Mouse (Mus musculus): ENCODE data around the gene Rufy4. TPM values are rescaled to one million over a fixed set of nuclear protein-coding genes. Genes with fewer than 3 reads are reported as not detected.

Gene Rufy4
- polyA plus RNA-seq, 1 experiment = not detected

DNA sequence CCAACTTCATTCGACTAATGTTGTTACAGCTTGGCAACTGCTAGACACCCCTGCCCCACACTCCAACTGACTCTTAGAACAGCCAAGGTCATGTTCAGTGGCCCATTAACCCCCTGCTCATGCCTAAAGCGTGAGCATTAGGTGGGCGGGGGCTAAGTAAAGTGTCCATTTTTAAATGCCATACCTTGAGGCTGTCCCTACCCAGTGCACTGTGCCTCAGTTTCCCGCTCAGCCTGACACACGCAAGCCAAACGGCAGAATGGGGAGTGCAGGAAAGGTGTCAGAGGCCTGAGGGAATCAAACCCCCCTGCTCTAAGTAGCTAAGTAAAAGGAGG, 13.7 kb upstream of the Rufy4 start:
- no peaks in the 10 kb centered on the region for H3K9me3 ChIP-seq (ENCODE audit: control insufficient read depth, low read length)
- TF ChIP-seq TAL1 (IDR thresholded peaks at IDR 0.05; ENCODE audit: low read length) (no peak), GATA1 (IDR thresholded peaks at IDR 0.05; ENCODE audit: low read length) (no peak)
- H3K4me3 ChIP-seq (replicated peaks) = no peak overlapping the region
- H3K27me3 ChIP-seq (ENCODE audit: control insufficient read depth) = 0 out of 2 replicates have a peak, but pooled peaks cover 2% of the 10 kb centered on the region
- H3K4me1 ChIP-seq (ENCODE audit: control insufficient read depth) = no peaks in the 10 kb centered on the region; the same call in 1 of the 2 replicates
- H3K36me3 ChIP-seq (ENCODE audit: control insufficient read depth) = no peaks in the 10 kb centered on the region

DNA sequence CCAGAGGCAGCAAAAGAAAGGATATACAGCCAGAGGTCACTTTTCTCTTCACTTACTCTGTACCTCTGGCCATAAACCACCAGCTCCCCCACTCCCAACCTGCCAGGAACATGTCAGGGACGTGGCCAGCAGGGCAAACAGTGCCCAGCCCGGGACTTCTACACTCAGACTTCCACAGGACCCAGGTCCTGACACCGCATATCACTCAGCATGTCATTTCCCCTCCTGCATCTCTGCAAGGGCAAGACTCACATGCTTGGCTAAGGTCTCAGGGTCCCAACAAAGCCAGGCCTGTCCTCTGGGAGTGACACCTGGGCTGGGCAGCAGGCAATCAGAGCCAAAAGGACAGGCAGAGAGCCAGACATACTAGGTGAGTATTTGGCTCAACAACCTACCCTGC, 12.3 kb upstream of the Rufy4 start:
- Histone ChIP-seq H3K4me1 (ENCODE audit: control insufficient read depth) (no peaks in the 10 kb centered on the region; the same call in 1 of the 2 replicates), H3K27me3 (ENCODE audit: control insufficient read depth) (peaks cover 2% of the 10 kb centered on the region; the same call in 1 of the 2 replicates), H3K4me3 (replicated peaks) (no peak overlapping the region), H3K36me3 (ENCODE audit: control insufficient read depth) (no peaks in the 10 kb centered on the region), H3K9me3 (ENCODE audit: control insufficient read depth, low read length) (no peaks in the 10 kb centered on the region)
- no peak for TF ChIP-seq TAL1 (IDR thresholded peaks at IDR 0.05; ENCODE audit: low read length)
- no peak for TF ChIP-seq GATA1 (IDR thresholded peaks at IDR 0.05; ENCODE audit: low read length)

DNA sequence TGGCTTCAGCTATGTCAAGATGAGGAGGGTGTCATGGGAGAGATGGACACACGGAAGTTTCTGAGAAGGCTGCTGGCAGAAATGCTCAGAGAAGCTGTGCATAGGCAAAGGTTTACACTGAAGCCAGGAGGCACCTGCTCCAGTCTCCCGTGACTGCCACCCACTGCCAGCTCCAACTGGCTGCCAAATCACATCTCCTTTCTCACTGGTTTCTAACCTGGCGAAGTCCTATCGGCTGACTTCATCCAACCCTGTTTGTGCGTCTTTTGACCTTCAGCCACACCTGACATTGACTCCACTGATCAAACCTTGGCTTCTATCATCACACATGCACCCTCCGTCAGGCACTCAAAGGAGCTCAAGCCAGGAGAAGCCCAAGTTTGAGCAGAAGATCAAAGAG, 7.5 kb upstream of the Rufy4 start:
- H3K9me3 ChIP-seq (ENCODE audit: control insufficient read depth, low read length) = no peaks in the 10 kb centered on the region
- H3K4me1 ChIP-seq (ENCODE audit: control insufficient read depth) = no peaks in the 10 kb centered on the region; the same call in 1 of the 2 replicates
- H3K4me3 ChIP-seq (replicated peaks) = no peak overlapping the region
- no peaks in the 10 kb centered on the region for H3K36me3 ChIP-seq (ENCODE audit: control insufficient read depth)
- peaks cover 32% of the 10 kb centered on the region for H3K27me3 ChIP-seq (ENCODE audit: control insufficient read depth)
- no peak for TF ChIP-seq TAL1 (IDR thresholded peaks at IDR 0.05; ENCODE audit: low read length)
- TF ChIP-seq GATA1 (IDR thresholded peaks at IDR 0.05; ENCODE audit: low read length) = no peak

- H3K27me3 ChIP-seq (ENCODE audit: control insufficient read depth) = peaks cover 42% of the 10 kb centered on the region
- no peak for TF ChIP-seq GATA1 (IDR thresholded peaks at IDR 0.05; ENCODE audit: low read length)
- no peak for TF ChIP-seq TAL1 (IDR thresholded peaks at IDR 0.05; ENCODE audit: low read length)
- peaks cover 2% of the 10 kb centered on the region; the same call in 1 of the 2 replicates for H3K4me1 ChIP-seq (ENCODE audit: control insufficient read depth)
- H3K36me3 ChIP-seq (ENCODE audit: control insufficient read depth) = no peaks in the 10 kb centered on the region
- H3K9me3 ChIP-seq (ENCODE audit: control insufficient read depth, low read length) = no peaks in the 10 kb centered on the region
- no peak overlapping the region for H3K4me3 ChIP-seq (replicated peaks)
These were observed 6.2 kb upstream of the Rufy4 start for GRCm38 (mm10) chr1:74119115-74119514.

DNA sequence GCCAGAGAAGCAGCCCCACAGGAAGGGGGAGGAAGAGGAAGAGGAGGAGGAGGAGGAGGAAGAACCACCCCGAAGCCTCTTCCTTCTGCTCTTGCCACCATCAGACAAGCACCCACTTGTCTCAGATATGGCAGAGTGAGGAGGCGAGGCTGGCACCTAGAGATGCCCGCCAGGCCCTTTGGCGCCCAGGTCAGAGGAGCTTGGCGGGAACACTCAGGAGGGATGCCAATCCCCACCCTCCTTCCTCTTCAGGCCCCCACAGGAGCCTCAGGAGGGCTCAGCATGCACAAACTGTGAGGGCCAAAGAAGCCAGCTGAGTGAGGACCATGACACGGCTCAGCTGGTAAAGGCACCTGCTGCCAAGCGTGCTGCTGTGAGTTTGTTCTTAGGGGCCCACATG, 4.2 kb upstream of the Rufy4 start:
- peaks cover 10% of the 10 kb centered on the region for H3K4me1 ChIP-seq (ENCODE audit: control insufficient read depth)
- TF ChIP-seq TAL1 (IDR thresholded peaks at IDR 0.05; ENCODE audit: low read length) (no peak), GATA1 (IDR thresholded peaks at IDR 0.05; ENCODE audit: low read length) (no peak)
- no peaks in the 10 kb centered on the region for H3K36me3 ChIP-seq (ENCODE audit: control insufficient read depth)
- H3K9me3 ChIP-seq (ENCODE audit: control insufficient read depth, low read length) = no peaks in the 10 kb centered on the region
- peaks cover 61% of the 10 kb centered on the region for H3K27me3 ChIP-seq (ENCODE audit: control insufficient read depth)
- no peak overlapping the region for H3K4me3 ChIP-seq (replicated peaks)

DNA sequence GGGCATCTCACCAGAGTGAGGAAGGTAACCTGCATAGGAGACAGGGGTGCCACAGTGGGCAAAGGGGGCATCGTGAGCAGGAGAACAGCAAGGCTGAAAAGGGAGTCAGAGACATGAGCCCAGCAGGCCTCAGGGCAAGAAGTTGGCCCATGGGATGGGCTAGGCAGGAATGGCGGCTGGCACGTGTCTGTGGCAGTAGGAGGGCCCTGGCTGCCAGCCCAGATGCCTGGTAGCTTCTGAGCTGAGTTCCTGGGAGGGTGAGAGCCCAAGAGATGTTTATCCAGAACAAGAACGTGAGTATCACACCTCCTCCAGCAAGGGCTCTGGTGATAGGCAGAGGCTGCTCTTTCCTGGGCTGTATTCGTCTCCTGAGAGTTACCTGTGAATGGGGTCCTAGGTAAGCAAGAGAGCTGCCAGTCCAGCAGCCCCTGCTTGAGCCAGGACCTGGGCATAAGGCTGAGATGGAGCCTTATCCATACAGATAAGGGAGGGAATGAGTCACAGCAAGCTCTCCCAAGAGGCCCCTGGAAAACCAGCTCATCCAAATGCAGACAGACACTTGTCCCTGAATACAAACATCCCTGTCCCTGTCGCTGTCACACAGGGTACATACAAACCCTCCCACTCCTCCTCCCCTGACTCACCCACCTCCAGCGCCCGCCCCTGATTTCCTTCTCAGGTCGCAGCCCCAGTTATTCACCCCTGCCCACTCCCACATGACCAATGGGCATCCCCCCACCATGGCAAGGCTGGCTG, 3.3 kb upstream of the Rufy4 start:
- Histone ChIP-seq H3K36me3 (ENCODE audit: control insufficient read depth) (no peaks in the 10 kb centered on the region), H3K9me3 (ENCODE audit: control insufficient read depth, low read length) (no peaks in the 10 kb centered on the region), H3K27me3 (ENCODE audit: control insufficient read depth) (peaks cover 62% of the 10 kb centered on the region), H3K4me1 (ENCODE audit: control insufficient read depth) (peaks cover 10% of the 10 kb centered on the region), H3K4me3 (replicated peaks) (no peak overlapping the region)
- TF ChIP-seq GATA1 (IDR thresholded peaks at IDR 0.05; ENCODE audit: low read length) = no peak
- TF ChIP-seq TAL1 (IDR thresholded peaks at IDR 0.05; ENCODE audit: low read length) = no peak

DNA sequence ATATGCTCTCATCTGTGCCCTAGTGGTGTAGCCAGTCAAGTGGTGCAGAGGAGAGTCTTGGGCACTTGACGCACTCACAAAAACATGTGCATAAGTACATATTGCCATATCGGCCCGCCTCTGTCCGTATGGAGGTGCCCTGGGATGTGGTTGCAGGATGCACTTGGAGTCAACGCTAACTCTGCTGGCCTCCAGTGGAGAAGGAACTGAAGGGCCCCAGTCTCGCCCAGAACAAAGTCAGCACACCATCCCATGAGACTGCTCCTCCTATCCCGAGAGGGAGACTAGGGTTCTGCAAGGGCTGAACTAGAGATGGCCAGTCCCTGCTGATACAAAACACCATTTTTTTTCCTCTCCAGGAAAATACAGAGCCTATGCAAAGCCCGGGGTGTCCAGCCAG, 2.1 kb upstream of the Rufy4 start:
- H3K4me3 ChIP-seq (replicated peaks) = no peak overlapping the region
- H3K36me3 ChIP-seq (ENCODE audit: control insufficient read depth) = no peaks in the 10 kb centered on the region
- H3K4me1 ChIP-seq (ENCODE audit: control insufficient read depth) = peaks cover 10% of the 10 kb centered on the region
- H3K9me3 ChIP-seq (ENCODE audit: control insufficient read depth, low read length) = no peaks in the 10 kb centered on the region
- no peak for TF ChIP-seq GATA1 (IDR thresholded peaks at IDR 0.05; ENCODE audit: low read length)
- TF ChIP-seq TAL1 (IDR thresholded peaks at IDR 0.05; ENCODE audit: low read length) = no peak
- H3K27me3 ChIP-seq (ENCODE audit: control insufficient read depth) = peaks cover 62% of the 10 kb centered on the region

- Histone ChIP-seq H3K4me3 (replicated peaks) (peak within 1 kb of the TSS; percentile 55), H3K9me3 (ENCODE audit: control insufficient read depth, low read length) (no peaks in the 10 kb centered on the region), H3K4me1 (ENCODE audit: control insufficient read depth) (peaks cover 10% of the 10 kb centered on the region), H3K36me3 (ENCODE audit: control insufficient read depth) (no peaks in the 10 kb centered on the region), H3K27me3 (ENCODE audit: control insufficient read depth) (peaks cover 61% of the 10 kb centered on the region)
- TF ChIP-seq GATA1 (IDR thresholded peaks at IDR 0.05; ENCODE audit: low read length) (no peak), TAL1 (IDR thresholded peaks at IDR 0.05; ENCODE audit: low read length) (no peak)
These were observed 1.0 kb upstream of the Rufy4 start, which contains the start of gene Tns1 for GRCm38 (mm10) chr1:74124021-74124981. Gene Tns1, minus strand, starts transcription at chr1:74124449.

Measured in erythroblast, embryonic 14.5 days (primary cell).